Mouse (Mus musculus): ENCODE measurements at regions not wholly inside any gene's neighbourhood (a gene's known extent, or its start where the extent isn't known, plus 50 kb on each side); places are given as distances from the start of the nearest gene placed in this dataset.

GRCm38 (mm10) chr15:67557304-67557703 is 1056.6 kb upstream of the Lrrc6 start:
- no peaks in the 10 kb centered on the region for H3K27me3 ChIP-seq
- H3K36me3 ChIP-seq = no peaks in the 10 kb centered on the region
- H3K4me3 ChIP-seq (replicated peaks) = no peak overlapping the region
- no peaks in the 10 kb centered on the region for H3K9me3 ChIP-seq
- no peak overlapping the region for H3K9ac ChIP-seq (replicated peaks)
- H3K4me2 ChIP-seq = no peak overlapping the region
- WGBS = 78% methylated on average over 1 of the region's 1 CpGs
- no peak overlapping the region for H3K27ac ChIP-seq
- no peak for ATAC-seq (ENCODE audit: insufficient number of reproducible peaks, insufficient read depth, low FRiP score, low TSS enrichment, low read depth)
- H3K4me1 ChIP-seq (replicated peaks) = 0 out of 2 replicates have a peak, but pooled peaks cover 4% of the 10 kb centered on the region

GRCm38 (mm10) chr15:67551911-67552310 is 1051.2 kb upstream of the Lrrc6 start:
- Histone ChIP-seq H3K27ac (no peak overlapping the region), H3K36me3 (no peaks in the 10 kb centered on the region), H3K4me1 (replicated peaks) (0 out of 2 replicates have a peak, but pooled peaks cover 10% of the 10 kb centered on the region), H3K9ac (replicated peaks) (no peak overlapping the region), H3K4me2 (no peak overlapping the region), H3K4me3 (replicated peaks) (no peak overlapping the region), H3K27me3 (no peaks in the 10 kb centered on the region), H3K9me3 (no peaks in the 10 kb centered on the region)
- no peak for ATAC-seq (ENCODE audit: insufficient number of reproducible peaks, insufficient read depth, low FRiP score, low TSS enrichment, low read depth)
- 33% methylated on average over 2 of the region's 2 CpGs for WGBS

- Histone ChIP-seq H3K27me3 (no peaks in the 10 kb centered on the region), H3K27ac (no peak overlapping the region), H3K9ac (replicated peaks) (no peak overlapping the region), H3K4me1 (replicated peaks) (0 out of 2 replicates have a peak, but pooled peaks cover 6% of the 10 kb centered on the region), H3K4me3 (replicated peaks) (no peak overlapping the region), H3K9me3 (no peaks in the 10 kb centered on the region), H3K36me3 (no peaks in the 10 kb centered on the region), H3K4me2 (no peak overlapping the region)
- ATAC-seq (ENCODE audit: insufficient number of reproducible peaks, insufficient read depth, low FRiP score, low TSS enrichment, low read depth) = no peak
- 18% methylated on average over 1 of the region's 1 CpGs for WGBS
Measured at GRCm38 (mm10) chr15:67546896-67547400, 1046.2 kb upstream of the Lrrc6 start.

- no peak overlapping the region for H3K27ac ChIP-seq
- no peak for ATAC-seq (ENCODE audit: insufficient number of reproducible peaks, insufficient read depth, low FRiP score, low TSS enrichment, low read depth)
- 0 out of 2 replicates have a peak, but pooled peaks cover 6% of the 10 kb centered on the region for H3K4me1 ChIP-seq (replicated peaks)
- no peak overlapping the region for H3K4me3 ChIP-seq (replicated peaks)
- H3K9ac ChIP-seq (replicated peaks) = no peak overlapping the region
- no peak overlapping the region for H3K4me2 ChIP-seq
- H3K9me3 ChIP-seq = no peaks in the 10 kb centered on the region
- 88% methylated on average over 6 of the region's 6 CpGs for WGBS
- no peaks in the 10 kb centered on the region for H3K27me3 ChIP-seq
- no peaks in the 10 kb centered on the region for H3K36me3 ChIP-seq
Measured at GRCm38 (mm10) chr15:67545745-67546144, 1045.0 kb upstream of the Lrrc6 start.

- H3K36me3 ChIP-seq = no peaks in the 10 kb centered on the region
- H3K9me3 ChIP-seq = no peaks in the 10 kb centered on the region
- H3K4me3 ChIP-seq (replicated peaks) = no peak overlapping the region
- no peak overlapping the region for H3K4me2 ChIP-seq
- no peak for ATAC-seq (ENCODE audit: insufficient number of reproducible peaks, insufficient read depth, low FRiP score, low TSS enrichment, low read depth)
- H3K27ac ChIP-seq = no peak overlapping the region
- no peaks in the 10 kb centered on the region for H3K27me3 ChIP-seq
- H3K4me1 ChIP-seq (replicated peaks) = no peaks in the 10 kb centered on the region
- no peak overlapping the region for H3K9ac ChIP-seq (replicated peaks)
Measured at GRCm38 (mm10) chr15:67513722-67514121, 1013.0 kb upstream of the Lrrc6 start.

GRCm38 (mm10) chr15:67495001-67495658 is 994.4 kb upstream of the Lrrc6 start:
- Histone ChIP-seq H3K4me1 (replicated peaks) (no peaks in the 10 kb centered on the region), H3K36me3 (no peaks in the 10 kb centered on the region), H3K27ac (no peak overlapping the region), H3K9ac (replicated peaks) (no peak overlapping the region), H3K4me3 (replicated peaks) (no peak overlapping the region), H3K4me2 (no peak overlapping the region), H3K9me3 (no peaks in the 10 kb centered on the region), H3K27me3 (no peaks in the 10 kb centered on the region)
- no peak for ATAC-seq (ENCODE audit: insufficient number of reproducible peaks, insufficient read depth, low FRiP score, low TSS enrichment, low read depth)
- 84% methylated on average over 7 of the region's 7 CpGs for WGBS

- 91% methylated on average over 2 of the region's 2 CpGs for WGBS
- Histone ChIP-seq H3K4me2 (no peak overlapping the region), H3K4me3 (replicated peaks) (no peak overlapping the region), H3K9ac (replicated peaks) (no peak overlapping the region), H3K4me1 (replicated peaks) (0 out of 2 replicates have a peak, but pooled peaks cover 3% of the 10 kb centered on the region), H3K36me3 (no peaks in the 10 kb centered on the region), H3K9me3 (no peaks in the 10 kb centered on the region), H3K27ac (no peak overlapping the region), H3K27me3 (no peaks in the 10 kb centered on the region)
- no peak for ATAC-seq (ENCODE audit: insufficient number of reproducible peaks, insufficient read depth, low FRiP score, low TSS enrichment, low read depth)
Measured at GRCm38 (mm10) chr15:67481733-67482132, 981.0 kb upstream of the Lrrc6 start.

- H3K9ac ChIP-seq (replicated peaks) = no peak overlapping the region
- no peaks in the 10 kb centered on the region for H3K36me3 ChIP-seq
- H3K4me1 ChIP-seq (replicated peaks) = no peaks in the 10 kb centered on the region
- no peaks in the 10 kb centered on the region for H3K9me3 ChIP-seq
- no peak overlapping the region for H3K4me3 ChIP-seq (replicated peaks)
- no peak for ATAC-seq (ENCODE audit: insufficient number of reproducible peaks, insufficient read depth, low FRiP score, low TSS enrichment, low read depth)
- H3K4me2 ChIP-seq = no peak overlapping the region
- WGBS = 76% methylated on average over 5 of the region's 5 CpGs
- H3K27ac ChIP-seq = no peak overlapping the region
- no peaks in the 10 kb centered on the region for H3K27me3 ChIP-seq
Measured at GRCm38 (mm10) chr15:67474325-67474724, 973.6 kb upstream of the Lrrc6 start.

GRCm38 (mm10) chr15:67472979-67473378 is 972.3 kb upstream of the Lrrc6 start:
- H3K4me1 ChIP-seq (replicated peaks) = no peaks in the 10 kb centered on the region
- no peaks in the 10 kb centered on the region for H3K27me3 ChIP-seq
- no peak overlapping the region for H3K4me3 ChIP-seq (replicated peaks)
- no peak overlapping the region for H3K4me2 ChIP-seq
- H3K36me3 ChIP-seq = no peaks in the 10 kb centered on the region
- H3K9me3 ChIP-seq = no peaks in the 10 kb centered on the region
- no peak overlapping the region for H3K9ac ChIP-seq (replicated peaks)
- no peak overlapping the region for H3K27ac ChIP-seq
- ATAC-seq (ENCODE audit: insufficient number of reproducible peaks, insufficient read depth, low FRiP score, low TSS enrichment, low read depth) = no peak

- no peak overlapping the region for H3K4me2 ChIP-seq
- ATAC-seq (ENCODE audit: insufficient number of reproducible peaks, insufficient read depth, low FRiP score, low TSS enrichment, low read depth) = no peak
- no peaks in the 10 kb centered on the region for H3K27me3 ChIP-seq
- no peaks in the 10 kb centered on the region for H3K9me3 ChIP-seq
- WGBS = 97% methylated on average over 1 of the region's 1 CpGs
- no peak overlapping the region for H3K27ac ChIP-seq
- H3K36me3 ChIP-seq = no peaks in the 10 kb centered on the region
- no peak overlapping the region for H3K4me3 ChIP-seq (replicated peaks)
- no peak overlapping the region for H3K9ac ChIP-seq (replicated peaks)
- H3K4me1 ChIP-seq (replicated peaks) = no peaks in the 10 kb centered on the region
Measured at GRCm38 (mm10) chr15:67471283-67471682, 970.6 kb upstream of the Lrrc6 start.

- Histone ChIP-seq H3K9me3 (no peaks in the 10 kb centered on the region), H3K27me3 (no peaks in the 10 kb centered on the region), H3K4me3 (replicated peaks) (no peak overlapping the region), H3K9ac (replicated peaks) (no peak overlapping the region), H3K27ac (no peak overlapping the region), H3K4me2 (no peak overlapping the region), H3K4me1 (replicated peaks) (no peaks in the 10 kb centered on the region), H3K36me3 (no peaks in the 10 kb centered on the region)
- ATAC-seq (ENCODE audit: insufficient number of reproducible peaks, insufficient read depth, low FRiP score, low TSS enrichment, low read depth) = no peak
Measured at GRCm38 (mm10) chr15:67470036-67470435, 969.3 kb upstream of the Lrrc6 start.
